Mouse (Mus musculus) CH12.LX (cell line): ENCODE measurements around the gene Agpat2. TPM values are rescaled to one million over a fixed set of nuclear protein-coding genes. Genes with fewer than 3 reads are reported as not detected.

Source experiments
- DNase-seq: peaks from one replicate; pipeline ENCODE4 v3.0.0-alpha.2; 2013; ENCODE audit errors: extremely low read depth
- H3K27ac ChIP-seq: 2 replicates; pipeline ENCODE4 v1.5.1; 2012; ENCODE audit warnings: low read depth, mild to moderate bottlenecking, control low read depth, moderate library complexity; ENCODE audit not compliant: insufficient read depth
- H3K27me3 ChIP-seq: replicated peaks from 2 replicates; pipeline ENCODE3; 2012; ENCODE audit warnings: inconsistent platforms
- H3K36me3 ChIP-seq, 2 experiments: replicated peaks in 1 of 2; 2 replicates each; pipeline versions ENCODE3 to v1.6.1; 2012; ENCODE audit warnings: inconsistent platforms in 1 of 2, low read length in 1 of 2, mild to moderate bottlenecking in 1 of 2, mixed read lengths in 1 of 2, moderate library complexity in 1 of 2; ENCODE audit not compliant: control insufficient read depth in 1 of 2, insufficient read depth in 1 of 2
- H3K4me1 ChIP-seq, 2 experiments: 2 replicates each; pipeline ENCODE4 v1.6.1; 2012; ENCODE audit warnings: inconsistent platforms in 1 of 2, moderate library complexity in 1 of 2; ENCODE audit not compliant: insufficient read depth in 2 of 2, control insufficient read depth in 1 of 2
- H3K4me2 ChIP-seq: 2 replicates; pipeline ENCODE4 v1.6.1; 2012; ENCODE audit warnings: low read depth, mild to moderate bottlenecking, control low read depth; ENCODE audit not compliant: poor library complexity, insufficient read depth, severe bottlenecking
- H3K4me3 ChIP-seq, 3 experiments: fragments of 150-350 bp in 1 of 3; sonication (generic) in 1 of 3; replicated peaks in 1 of 3; 2 replicates each; pipeline versions ENCODE3 to v1.5.1; 2011 to 2012; ENCODE audit warnings: low read depth in 2 of 3, low read length in 2 of 3, mild to moderate bottlenecking in 2 of 3, moderate library complexity in 2 of 3, control low read depth in 1 of 3, improper control_type of control experiment in 1 of 3, inconsistent platforms in 1 of 3, mixed read lengths in 1 of 3; ENCODE audit not compliant: poor library complexity in 1 of 3
- H3K79me2 ChIP-seq: replicated peaks from 2 replicates; pipeline ENCODE4 v1.6.1; 2012; ENCODE audit warnings: mild to moderate bottlenecking, moderate library complexity; ENCODE audit not compliant: control insufficient read depth, poor library complexity, insufficient read depth, severe bottlenecking; ENCODE audit errors: extremely low read depth
- H3K9ac ChIP-seq: 2 replicates; pipeline ENCODE4 v1.6.1; 2012; ENCODE audit warnings: low read depth, mild to moderate bottlenecking, control low read depth, moderate library complexity; ENCODE audit not compliant: insufficient read depth
- H3K9me3 ChIP-seq: replicated peaks from 2 replicates; pipeline ENCODE3; 2012; ENCODE audit warnings: low read length, inconsistent platforms, mixed read lengths
- BHLHE40 ChIP-seq: IDR thresholded peaks from 2 replicates; pipeline ENCODE4 v1.6.1; 2011; ENCODE audit warnings: mild to moderate bottlenecking, low read depth, low read length, improper control_type of control experiment
- CTCF ChIP-seq, 2 experiments: IDR thresholded peaks in 1 of 2; conservative IDR thresholded peaks in 1 of 2; 2 replicates each; pipeline ENCODE4 v1.5.1; 2011 to 2012; ENCODE audit warnings: low read depth in 2 of 2, low read length in 2 of 2, improper control_type of control experiment in 1 of 2, inconsistent platforms in 1 of 2, mild to moderate bottlenecking in 1 of 2, moderate library complexity in 1 of 2
- ELF1 ChIP-seq: IDR thresholded peaks from 2 replicates; pipeline ENCODE4 v1.6.1; 2014; ENCODE audit warnings: low read depth, mild to moderate bottlenecking, inconsistent platforms, low read length, improper control_type of control experiment
- HCFC1 ChIP-seq: IDR thresholded peaks from 2 replicates; pipeline ENCODE4 v1.6.1; 2012; ENCODE audit warnings: low read depth, mild to moderate bottlenecking, inconsistent platforms, low read length, improper control_type of control experiment
- IRF4 ChIP-seq: IDR thresholded peaks from 2 replicates; pipeline ENCODE4 v1.6.1; 2014; ENCODE audit warnings: low read depth, mild to moderate bottlenecking, inconsistent platforms, low read length, improper control_type of control experiment
- JUN ChIP-seq: IDR thresholded peaks from 2 replicates; pipeline ENCODE4 v1.6.1; 2011; ENCODE audit warnings: low read depth, mild to moderate bottlenecking, low read length, improper control_type of control experiment, moderate library complexity; ENCODE audit not compliant: insufficient read depth
- JUND ChIP-seq: conservative IDR thresholded peaks from 2 replicates; pipeline ENCODE4 v1.6.1; 2011; ENCODE audit warnings: low read depth, low read length, improper control_type of control experiment
- KAT2A ChIP-seq: IDR thresholded peaks from 2 replicates; pipeline ENCODE4 v1.6.1; 2012; ENCODE audit warnings: low read length, improper control_type of control experiment, inconsistent platforms; ENCODE audit not compliant: insufficient replicate concordance
- MAFK ChIP-seq: IDR thresholded peaks from 2 replicates; pipeline ENCODE4 v1.6.1; 2011; ENCODE audit warnings: low read length, improper control_type of control experiment; ENCODE audit not compliant: insufficient replicate concordance
- MAX ChIP-seq: IDR thresholded peaks from 2 replicates; pipeline ENCODE4 v1.6.1; 2011; ENCODE audit warnings: low read length, improper control_type of control experiment
- MEF2A ChIP-seq: IDR thresholded peaks from 2 replicates; pipeline ENCODE4 v1.6.1; 2014; ENCODE audit warnings: low read depth, mild to moderate bottlenecking, inconsistent platforms, low read length, improper control_type of control experiment, borderline replicate concordance
- MXI1 ChIP-seq: IDR thresholded peaks from 2 replicates; pipeline ENCODE4 v1.6.1; 2011; ENCODE audit warnings: mild to moderate bottlenecking, low read depth, low read length, improper control_type of control experiment
- MYC ChIP-seq: IDR thresholded peaks from 2 replicates; pipeline ENCODE4 v1.6.1; 2011; ENCODE audit warnings: low read depth, mild to moderate bottlenecking, improper control_type of control experiment, low read length
- NELFE ChIP-seq: IDR thresholded peaks from 2 replicates; pipeline ENCODE4 v1.6.1; 2011; ENCODE audit warnings: low read depth, low read length, improper control_type of control experiment
- NRF1 ChIP-seq: IDR thresholded peaks from 2 replicates; pipeline ENCODE4 v1.6.1; 2014; ENCODE audit warnings: low read depth, mild to moderate bottlenecking, inconsistent platforms, low read length, improper control_type of control experiment, moderate library complexity
- POLR2A ChIP-seq: IDR thresholded peaks from 2 replicates; pipeline ENCODE4 v1.6.1; 2011; ENCODE audit warnings: low read depth, mild to moderate bottlenecking, improper control_type of control experiment, low read length
- POLR2AphosphoS2 ChIP-seq: IDR thresholded peaks from 2 replicates; pipeline ENCODE4 v1.6.1; 2011; ENCODE audit warnings: low read depth, low read length, improper control_type of control experiment
- RAD21 ChIP-seq: IDR thresholded peaks from 2 replicates; pipeline ENCODE4 v1.6.1; 2011; ENCODE audit warnings: low read depth, mild to moderate bottlenecking, low read length, improper control_type of control experiment, moderate library complexity
- RCOR1 ChIP-seq: conservative IDR thresholded peaks from 2 replicates; pipeline ENCODE4 v1.6.1; 2012; ENCODE audit warnings: low read depth, mild to moderate bottlenecking, inconsistent platforms, low read length, improper control_type of control experiment
- SIN3A ChIP-seq: IDR thresholded peaks from 2 replicates; pipeline ENCODE4 v1.6.1; 2012; ENCODE audit warnings: low read length, improper control_type of control experiment, inconsistent platforms
- SMC3 ChIP-seq: IDR thresholded peaks from 2 replicates; pipeline ENCODE4 v1.6.1; 2011; ENCODE audit warnings: low read depth, low read length, improper control_type of control experiment
- TBP ChIP-seq: conservative IDR thresholded peaks from 2 replicates; pipeline ENCODE4 v1.6.1; 2011; ENCODE audit warnings: low read depth, low read length, improper control_type of control experiment
- TCF12 ChIP-seq: IDR thresholded peaks from 2 replicates; pipeline ENCODE4 v1.6.1; 2014; ENCODE audit warnings: low read depth, mild to moderate bottlenecking, inconsistent platforms, low read length, improper control_type of control experiment
- ZKSCAN1 ChIP-seq: IDR thresholded peaks from 2 replicates; pipeline ENCODE4 v1.6.1; 2012; ENCODE audit warnings: low read depth, inconsistent platforms, low read length, improper control_type of control experiment, borderline replicate concordance
- ZMIZ1 ChIP-seq: IDR thresholded peaks from 2 replicates; pipeline ENCODE4 v1.6.1; 2012; ENCODE audit warnings: low read depth, mild to moderate bottlenecking, inconsistent platforms, low read length, improper control_type of control experiment
- dilution Hi-C: fragments of 300-500 bp; cut with MboI; formaldehyde crosslinking; loops from 2 replicates; pipeline ENCODE4 v1.14.3; 2020; ENCODE audit warnings: low sequenced_read_pairs; ENCODE audit not compliant: extremely low pct_unique_long_range_greater_than_20kb, extremely low pct_ligation_motif_present
- in situ Hi-C: fragments of 300-500 bp; cut with MboI; formaldehyde crosslinking; loops from 3 replicates; pipeline ENCODE4 v1.14.3; 2019; ENCODE audit warnings: low sequenced_read_pairs, low pct_ligation_motif_present, low pct_unique_long_range_greater_than_20kb, mixed read lengths
- polyA plus RNA-seq: library from polyadenylated mRNA; unstranded; fragments of >175 nt; gene quantifications from 2 replicates; pipeline ENCODE4 v1.2.1, GENCODE M21; 2012; ENCODE audit warnings: low read depth; ENCODE audit not compliant: insufficient read length
- total RNA-seq, 2 experiments: library from RNA; depleted of rRNA; stranded (reverse); fragments of 300-350 nt in 1 of 2; fragments of >200 nt in 1 of 2; gene quantifications; 2 replicates each; pipeline ENCODE4 v1.2.3; 2012 to 2014

The Agpat2 gene
- total and polyA plus RNA-seq, 3 experiments = 8.6 to 14.2 (median 9.5) TPM

- dilution Hi-C loops (no loop called here), in situ Hi-C loops (loop anchor here (5.0 kb wide), 1 partner anchor 397 kb away; no protein-coding TSS in a partner anchor)
- Histone ChIP-seq H3K9ac (peak overlapping the region; percentile 96), H3K4me2 (peak overlapping the region; percentile 4; the same call in 1 of the 2 replicates), H3K79me2 (peaks cover 29% of the 10 kb centered on the region), H3K4me1 (peaks cover 6 to 35% of the 10 kb centered on the region in 2 experiments), H3K27ac (peak overlapping the region; percentile 47), H3K4me3 (peak overlapping the region; percentile 92 to 98 (median 96)), H3K36me3 (peaks cover 28 to 39% of the 10 kb centered on the region in 2 experiments), H3K27me3 (no peaks in the 10 kb centered on the region), H3K9me3 (no peaks in the 10 kb centered on the region)
- TF ChIP-seq MEF2A (peak; percentile 63; the same call in 1 of the 2 replicates), HCFC1 (peak; percentile 88), RCOR1 (no peak), IRF4 (peak; percentile 66; the same call in 1 of the 2 replicates), RAD21 (no peak), MAFK (no peak), JUN (no peak), JUND (0 out of 2 replicates have a peak, but pooled peaks have one; percentile 27), POLR2A (peak; percentile 99), MXI1 (peak; percentile 69; the same call in 1 of the 2 replicates), NELFE (peak; percentile 99), ZMIZ1 (peak; percentile 95), NRF1 (peak; percentile 68), MAX (peak; percentile 86), MYC (peak; percentile 95; the same call in 1 of the 2 replicates), ZKSCAN1 (no peak), ELF1 (peak; percentile 72), SIN3A (peak; percentile 79), BHLHE40 (no peak), SMC3 (peak; percentile 35; the same call in 1 of the 2 replicates), TCF12 (peak; percentile 93), CTCF (conservative IDR thresholded peaks at IDR 0.05 in 1 of 2, IDR thresholded peaks at IDR 0.05 in 1 of 2; ENCODE audit: low read depth in 2 of 2, low read length in 2 of 2) (peak; percentile 48 to 95; a peak in 3 of 4 replicates), TBP (peak; percentile 98), POLR2AphosphoS2 (peak; percentile 76; the same call in 1 of the 2 replicates), KAT2A (peak; percentile 89; the same call in 1 of the 2 replicates)
- DNase-seq = peak; percentile 94
These were observed 35.9 kb upstream of the Agpat2 start for GRCm38 (mm10) chr2:26639838-26640830.
